Mouse (Mus musculus) myocyte (in vitro differentiated cells): ENCODE measurements around the gene Kri1. TPM values are rescaled to one million over a fixed set of nuclear protein-coding genes. Genes with fewer than 3 reads are reported as not detected.
"Not testable (repeated sequence)": the region's sequence is repeated elsewhere in the genome, so short reads cannot be mapped to it uniquely, and the experiment has no call there.

Experiments
- H3K27me3 ChIP-seq: one replicate; pipeline ENCODE4 v1.6.1; 2011; ENCODE audit not compliant: control insufficient read depth, insufficient read depth, insufficient read length
- H3K36me3 ChIP-seq: one replicate; pipeline ENCODE4 v1.6.1; 2011; ENCODE audit not compliant: control insufficient read depth, insufficient read depth
- H3K4me2 ChIP-seq: one replicate; pipeline ENCODE4 v1.6.1; 2011; ENCODE audit warnings: low read depth, control low read depth
- H3K4me3 ChIP-seq: one replicate; pipeline ENCODE4 v1.5.1; 2011; ENCODE audit warnings: mild to moderate bottlenecking, control low read depth, moderate library complexity
- H3K79me2 ChIP-seq: one replicate; pipeline ENCODE4 v1.6.1; 2011; ENCODE audit not compliant: control insufficient read depth, insufficient read depth
- H3ac ChIP-seq: one replicate; pipeline ENCODE4 v1.6.1; 2011; ENCODE audit not compliant: control insufficient read depth, insufficient read length
- CEBPB ChIP-seq: IDR thresholded peaks from 2 replicates; pipeline ENCODE4 v1.6.1; 2011; ENCODE audit warnings: mild to moderate bottlenecking, moderate library complexity; ENCODE audit not compliant: poor library complexity, insufficient read depth, severe bottlenecking
- E2F4 ChIP-seq: IDR thresholded peaks from one replicate; pipeline ENCODE4 v1.6.1; 2011; ENCODE audit warnings: mild to moderate bottlenecking, control low read depth, moderate library complexity; ENCODE audit not compliant: insufficient read depth
- MAX ChIP-seq: IDR thresholded peaks from one replicate; pipeline ENCODE4 v1.6.1; 2011; ENCODE audit warnings: low read depth, mild to moderate bottlenecking, control low read depth
- MYOD1 ChIP-seq, 3 experiments: IDR thresholded peaks; one replicate each; pipeline ENCODE4 v1.6.1; 2011; ENCODE audit warnings: control low read depth in 2 of 3, low read depth in 2 of 3, mild to moderate bottlenecking in 2 of 3, moderate library complexity in 1 of 3; ENCODE audit not compliant: insufficient read length in 2 of 3, control insufficient read depth in 1 of 3
- MYOG ChIP-seq, 3 experiments: IDR thresholded peaks; one replicate each; pipeline ENCODE4 v1.6.1; 2011; ENCODE audit warnings: control low read depth in 2 of 3, low read depth in 2 of 3, mild to moderate bottlenecking in 2 of 3; ENCODE audit not compliant: insufficient read length in 2 of 3, control insufficient read depth in 1 of 3, insufficient read depth in 1 of 3
- POLR2A ChIP-seq: IDR thresholded peaks from one replicate; pipeline ENCODE4 v1.6.1; 2011; ENCODE audit warnings: low read depth, mild to moderate bottlenecking, control low read depth, moderate library complexity; ENCODE audit not compliant: insufficient read length
- POLR2AphosphoS2 ChIP-seq: IDR thresholded peaks from one replicate; pipeline ENCODE4 v1.6.1; 2011; ENCODE audit warnings: low read depth, control low read depth; ENCODE audit not compliant: insufficient read length
- REST ChIP-seq: IDR thresholded peaks from one replicate; pipeline ENCODE4 v1.6.1; 2011; ENCODE audit warnings: mild to moderate bottlenecking, control low read depth, moderate library complexity; ENCODE audit not compliant: insufficient read depth, insufficient read length
- SRF ChIP-seq: IDR thresholded peaks from one replicate; pipeline ENCODE4 v1.6.1; 2011; ENCODE audit warnings: low read depth; ENCODE audit not compliant: control insufficient read depth, insufficient read length
- TCF12 ChIP-seq: IDR thresholded peaks from one replicate; pipeline ENCODE4 v1.6.1; 2011; ENCODE audit warnings: mild to moderate bottlenecking, control low read depth; ENCODE audit not compliant: poor library complexity, insufficient read depth, severe bottlenecking
- TCF3 ChIP-seq: IDR thresholded peaks from one replicate; pipeline ENCODE4 v1.6.1; 2011; ENCODE audit warnings: low read depth, control low read depth; ENCODE audit not compliant: insufficient read length
- USF1 ChIP-seq: IDR thresholded peaks from one replicate; pipeline ENCODE4 v1.6.1; 2011; ENCODE audit warnings: low read depth, mild to moderate bottlenecking, control low read depth, moderate library complexity
- polyA plus RNA-seq: library from polyadenylated mRNA; unstranded; fragments of >200 nt; fragmentation: generic; extraction: Trizol; gene quantifications from one replicate; pipeline ENCODE4 v1.2.1, GENCODE M21; 2012; ENCODE audit warnings: missing spikeins

Kri1 gene
- polyA plus RNA-seq, 1 experiment, result 31.4 TPM

DNA sequence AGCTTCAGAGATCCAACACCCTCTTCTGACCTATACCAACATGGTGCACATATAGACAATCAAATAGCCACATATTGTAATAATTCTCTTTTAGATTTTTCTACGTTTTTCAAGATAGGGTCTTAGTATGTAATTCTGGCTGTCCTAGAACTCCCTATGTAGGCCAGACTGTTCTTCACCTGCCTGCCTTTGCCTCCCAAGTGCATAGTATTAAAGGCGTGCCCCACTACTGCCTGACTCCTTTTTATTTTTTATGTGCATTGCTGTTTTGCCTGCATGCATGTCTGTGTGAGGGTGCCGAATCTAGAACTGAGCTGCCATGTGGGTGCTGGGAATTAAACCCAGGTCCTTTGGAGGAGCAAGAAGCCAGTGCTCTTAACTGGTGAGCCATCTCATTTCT is 4.5 kb upstream of the Kri1 start:
- no peak overlapping the region for H3K4me2 ChIP-seq
- H3K4me3 ChIP-seq, result peak overlapping the region; percentile 91
- H3K79me2 ChIP-seq, result peaks cover 23% of the 10 kb centered on the region
- no peaks in the 10 kb centered on the region for H3K27me3 ChIP-seq
- no peak overlapping the region for H3ac ChIP-seq
- TF ChIP-seq REST, result no peak
- no peak for TF ChIP-seq CEBPB
- TF ChIP-seq E2F4, result no peak
- no peak for TF ChIP-seq POLR2A
- no peak for TF ChIP-seq USF1
- no peak for TF ChIP-seq MYOD1 (IDR thresholded peaks at IDR 0.05; ENCODE audit: control insufficient read depth in 1 of 3, insufficient read length in 2 of 3, low read depth in 2 of 3)
- TF ChIP-seq TCF12, result no peak
- TF ChIP-seq SRF, result no peak
- no peak for TF ChIP-seq POLR2AphosphoS2
- TF ChIP-seq MAX, result no peak
- no peak for TF ChIP-seq TCF3
- no peak for TF ChIP-seq MYOG (IDR thresholded peaks at IDR 0.05; ENCODE audit: control insufficient read depth in 1 of 3, insufficient read depth in 1 of 3, insufficient read length in 2 of 3, low read depth in 2 of 3)
- H3K36me3 ChIP-seq, result no peaks in the 10 kb centered on the region

DNA sequence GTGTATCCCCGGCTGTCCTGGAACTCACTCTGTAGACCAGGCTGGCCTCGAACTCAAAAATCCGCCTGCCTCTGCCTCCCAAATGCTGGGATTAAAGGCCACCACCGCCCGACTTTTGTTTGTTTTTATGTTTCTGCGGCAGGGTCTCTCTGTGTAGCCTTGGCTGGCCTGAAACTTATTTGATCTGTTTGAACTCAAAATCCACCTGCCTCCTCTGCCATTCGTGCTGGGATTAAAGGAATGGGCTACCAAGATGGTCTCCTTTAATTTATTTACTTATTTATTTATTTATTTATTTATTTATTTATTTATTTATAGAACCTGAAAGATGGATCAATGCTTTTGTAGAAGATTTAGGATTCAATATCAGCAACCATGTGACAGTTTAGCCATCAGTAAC is 4.1 kb upstream of the Kri1 start:
- Histone ChIP-seq H3K79me2 (peaks cover 27% of the 10 kb centered on the region), H3K4me3 (peak overlapping the region; percentile 91), H3K4me2 (peak overlapping the region; percentile 58)
- not testable (repeated sequence) for H3K27me3 ChIP-seq, H3ac ChIP-seq, H3K36me3 ChIP-seq

DNA sequence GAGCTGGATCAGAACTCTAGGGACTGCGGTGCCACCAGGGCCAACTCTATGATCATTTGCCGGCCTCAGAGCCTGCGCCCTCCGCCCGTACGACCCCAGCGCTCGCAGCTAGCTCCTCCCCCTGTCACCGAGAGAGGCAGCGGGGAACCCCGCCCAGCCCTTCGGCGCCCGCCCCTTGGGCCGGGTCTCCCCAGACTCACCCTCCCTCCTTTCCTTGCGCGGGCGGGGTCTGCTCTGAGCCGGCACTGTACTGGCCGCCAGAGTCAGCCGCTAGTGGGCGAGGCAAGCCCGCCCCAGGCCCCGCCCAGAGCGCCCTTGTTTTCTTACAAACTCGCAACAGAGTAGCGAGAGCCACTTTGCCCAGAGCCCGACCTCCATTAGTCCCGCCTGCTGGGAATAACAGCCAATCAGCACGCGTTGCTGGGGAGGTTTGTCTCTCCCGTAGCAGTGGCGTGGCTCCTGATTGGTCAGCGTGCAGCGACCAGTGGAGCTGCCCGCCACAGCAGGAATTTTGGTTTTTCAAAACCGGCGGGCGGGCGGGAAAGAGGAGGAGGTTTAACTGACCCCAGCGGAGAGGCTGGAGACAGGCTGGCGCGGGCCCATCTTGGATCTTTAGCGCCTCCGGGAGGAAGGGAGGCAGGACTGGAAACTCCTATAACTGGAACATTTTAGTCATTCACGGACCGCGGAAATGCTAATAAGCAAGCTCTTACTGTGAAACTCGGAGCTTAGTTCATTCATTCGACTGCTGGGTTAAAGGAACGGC is 3.4 kb upstream of the Kri1 start, which contains the start of gene Cdkn2d:
Cdkn2d (minus strand) TSS at position 386 of the 766 bp plus-strand sequence.
- H3ac ChIP-seq, result peak within 1 kb of the TSS; percentile 79
- peak within 1 kb of the TSS; percentile 91 for H3K4me3 ChIP-seq
- H3K27me3 ChIP-seq, result no peaks in the 10 kb centered on the region
- H3K79me2 ChIP-seq, result peaks cover 34% of the 10 kb centered on the region
- peak; percentile 80 for TF ChIP-seq POLR2A
- TF ChIP-seq CEBPB, result no peak
- no peak for TF ChIP-seq REST
- TF ChIP-seq TCF3, result no peak
- peak; percentile 53 for TF ChIP-seq POLR2AphosphoS2
- TF ChIP-seq USF1, result no peak
- TF ChIP-seq SRF, result peak; percentile 40
- TF ChIP-seq MYOD1 (IDR thresholded peaks at IDR 0.05; ENCODE audit: control insufficient read depth in 1 of 3, insufficient read length in 2 of 3, low read depth in 2 of 3), result no peak
- TF ChIP-seq TCF12, result no peak
- no peak for TF ChIP-seq MAX
- peak; percentile 90 for TF ChIP-seq E2F4
- no peak for TF ChIP-seq MYOG (IDR thresholded peaks at IDR 0.05; ENCODE audit: control insufficient read depth in 1 of 3, insufficient read depth in 1 of 3, insufficient read length in 2 of 3, low read depth in 2 of 3)
- peak within 1 kb of the TSS; percentile 95 for H3K4me2 ChIP-seq
- H3K36me3 ChIP-seq, result no peaks in the 10 kb centered on the region

DNA sequence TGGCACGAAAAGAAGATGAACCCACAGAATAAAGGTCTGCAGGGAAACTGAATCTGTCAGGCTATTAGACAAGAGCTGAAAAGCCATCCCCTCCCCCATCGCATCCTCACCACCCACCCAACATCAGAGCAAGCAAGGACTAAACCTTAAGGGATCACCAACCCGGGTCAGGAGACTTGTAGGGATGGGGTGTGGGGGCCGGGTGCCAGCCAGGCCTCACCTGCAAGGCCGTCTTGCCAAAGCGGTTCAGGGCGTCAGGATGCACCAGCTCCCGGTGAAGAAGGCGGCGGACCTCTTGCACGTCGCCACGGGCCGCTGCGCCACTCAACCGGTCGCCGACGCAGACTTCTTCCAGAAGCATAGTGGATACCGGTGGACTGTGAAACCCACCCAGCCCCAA is 2.8 kb upstream of the Kri1 start:
- H3K36me3 ChIP-seq, result no peaks in the 10 kb centered on the region
- H3K27me3 ChIP-seq, result no peaks in the 10 kb centered on the region
- H3ac ChIP-seq, result peak overlapping the region; percentile 79
- peaks cover 37% of the 10 kb centered on the region for H3K79me2 ChIP-seq
- peak overlapping the region; percentile 91 for H3K4me3 ChIP-seq
- H3K4me2 ChIP-seq, result peak overlapping the region; percentile 95
- TF ChIP-seq MYOG (IDR thresholded peaks at IDR 0.05; ENCODE audit: control insufficient read depth in 1 of 3, insufficient read depth in 1 of 3, insufficient read length in 2 of 3, low read depth in 2 of 3) (no peak), CEBPB (no peak), USF1 (no peak), POLR2A (no peak), MYOD1 (IDR thresholded peaks at IDR 0.05; ENCODE audit: control insufficient read depth in 1 of 3, insufficient read length in 2 of 3, low read depth in 2 of 3) (no peak), REST (no peak), MAX (no peak), TCF12 (no peak), POLR2AphosphoS2 (no peak), TCF3 (no peak), SRF (no peak), E2F4 (no peak)

DNA sequence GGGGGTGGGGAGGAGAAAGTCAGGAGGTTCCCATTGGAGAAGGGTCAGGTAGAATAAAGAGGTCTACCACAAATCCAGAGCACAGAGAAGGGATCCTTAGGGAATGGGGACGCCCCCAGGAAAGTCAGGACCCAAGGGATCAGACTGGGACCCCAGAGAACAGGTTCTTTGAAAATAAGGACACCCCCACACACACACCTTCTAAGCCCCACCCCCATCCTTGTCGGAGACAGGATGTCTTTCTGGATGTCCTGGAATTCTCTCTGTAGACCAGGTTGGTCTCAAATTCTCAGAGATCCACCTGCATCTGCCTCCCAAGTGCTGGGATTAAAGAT is 1.5 kb upstream of the Kri1 start:
- peaks cover 40% of the 10 kb centered on the region for H3K79me2 ChIP-seq
- H3K36me3 ChIP-seq, result peaks cover 4% of the 10 kb centered on the region
- H3K4me2 ChIP-seq, result peak overlapping the region; percentile 95
- no peaks in the 10 kb centered on the region for H3K27me3 ChIP-seq
- TF ChIP-seq MYOD1 (IDR thresholded peaks at IDR 0.05; ENCODE audit: control insufficient read depth in 1 of 3, insufficient read length in 2 of 3, low read depth in 2 of 3) (no peak), TCF12 (no peak), MAX (no peak), CEBPB (no peak), USF1 (no peak), MYOG (IDR thresholded peaks at IDR 0.05; ENCODE audit: control insufficient read depth in 1 of 3, insufficient read depth in 1 of 3, insufficient read length in 2 of 3, low read depth in 2 of 3) (no peak), TCF3 (no peak), REST (no peak), E2F4 (no peak), POLR2AphosphoS2 (no peak), POLR2A (no peak), SRF (no peak)
- H3K4me3 ChIP-seq, result peak overlapping the region; percentile 91
- H3ac ChIP-seq, result no peak overlapping the region
